Mouse (Mus musculus): ENCODE measurements around the gene Max. TPM values are rescaled to one million over a fixed set of nuclear protein-coding genes. Genes with fewer than 3 reads are reported as not detected.

Gene Max
- 16.5 and 17.3 TPM in 2 replicates for polyA plus RNA-seq (2015; fragmentation: Nextera tagmentation; extraction: Ambion mirVana)

GRCm38 (mm10) chr12:76961932-76962891 lies at the start of gene Max:
Gene Max (minus strand): TSS chr12:76962201.
- WGBS = under 1% methylated on average over 66 of the region's 73 CpGs
- ATAC-seq (ENCODE audit: insufficient number of reproducible peaks, low FRiP score, low TSS enrichment, low read depth) = peak; percentile 100

GRCm38 (mm10) chr12:77011092-77011720 lies 49.2 kb upstream of the Max start:
- ATAC-seq (ENCODE audit: insufficient number of reproducible peaks, low FRiP score, low TSS enrichment, low read depth) = no peak
- H3K9me3 ChIP-seq (replicated peaks) = no peaks in the 10 kb centered on the region
- no peaks in the 10 kb centered on the region for H3K36me3 ChIP-seq
- H3K9ac ChIP-seq = no peak overlapping the region
- H3K4me1 ChIP-seq = no peaks in the 10 kb centered on the region
- H3K27me3 ChIP-seq = no peaks in the 10 kb centered on the region
- H3K4me2 ChIP-seq (replicated peaks) = no peak overlapping the region
- no peak overlapping the region for H3K4me3 ChIP-seq (replicated peaks)
- WGBS = 56% methylated on average over 6 of the region's 6 CpGs
- no peak overlapping the region for H3K27ac ChIP-seq (replicated peaks)

More at GRCm38 (mm10) chr12:76961932-76962891, at the start of gene Max:
- no peaks in the 10 kb centered on the region for H3K27me3 ChIP-seq
- H3K4me3 ChIP-seq (replicated peaks) = peak within 1 kb of the TSS; percentile 95
- H3K9me3 ChIP-seq (replicated peaks) = no peaks in the 10 kb centered on the region
- H3K27ac ChIP-seq (replicated peaks) = peak within 1 kb of the TSS; percentile 77
- peaks cover 4% of the 10 kb centered on the region; the same call in 1 of the 2 replicates for H3K36me3 ChIP-seq
- peak within 1 kb of the TSS; percentile 85 for H3K9ac ChIP-seq
- peak within 1 kb of the TSS; percentile 82 for H3K4me2 ChIP-seq (replicated peaks)
- H3K4me1 ChIP-seq = peaks cover 12% of the 10 kb centered on the region; the same call in 1 of the 2 replicates

- Histone ChIP-seq H3K36me3 (no peaks in the 10 kb centered on the region), H3K27me3 (no peaks in the 10 kb centered on the region), H3K4me1 (no peaks in the 10 kb centered on the region), H3K9ac (no peak overlapping the region), H3K9me3 (replicated peaks) (no peaks in the 10 kb centered on the region), H3K27ac (replicated peaks) (no peak overlapping the region), H3K4me2 (replicated peaks) (no peak overlapping the region), H3K4me3 (replicated peaks) (no peak overlapping the region)
- no peak for ATAC-seq (ENCODE audit: insufficient number of reproducible peaks, low FRiP score, low TSS enrichment, low read depth)
- WGBS = 59% methylated on average over 20 of the region's 20 CpGs
Observed at GRCm38 (mm10) chr12:77009202-77010030, 47.4 kb upstream of the Max start.

GRCm38 (mm10) chr12:77004893-77005292 lies 42.9 kb upstream of the Max start:
- Histone ChIP-seq H3K4me2 (replicated peaks) (no peak overlapping the region), H3K9ac (no peak overlapping the region), H3K4me1 (peaks cover 11% of the 10 kb centered on the region; the same call in 1 of the 2 replicates), H3K36me3 (no peaks in the 10 kb centered on the region), H3K27ac (replicated peaks) (no peak overlapping the region), H3K4me3 (replicated peaks) (no peak overlapping the region), H3K9me3 (replicated peaks) (no peaks in the 10 kb centered on the region), H3K27me3 (no peaks in the 10 kb centered on the region)
- ATAC-seq (ENCODE audit: insufficient number of reproducible peaks, low FRiP score, low TSS enrichment, low read depth) = no peak
- 50% methylated on average over 10 of the region's 10 CpGs for WGBS

GRCm38 (mm10) chr12:77002551-77003228 lies 40.7 kb upstream of the Max start:
- WGBS = 87% methylated on average over 8 of the region's 8 CpGs
- Histone ChIP-seq H3K27me3 (no peaks in the 10 kb centered on the region), H3K4me2 (replicated peaks) (no peak overlapping the region), H3K4me3 (replicated peaks) (no peak overlapping the region), H3K9me3 (replicated peaks) (no peaks in the 10 kb centered on the region), H3K4me1 (peaks cover 11% of the 10 kb centered on the region; the same call in 1 of the 2 replicates), H3K27ac (replicated peaks) (no peak overlapping the region), H3K36me3 (no peaks in the 10 kb centered on the region), H3K9ac (no peak overlapping the region)
- ATAC-seq (ENCODE audit: insufficient number of reproducible peaks, low FRiP score, low TSS enrichment, low read depth) = no peak

- no peak overlapping the region for H3K9ac ChIP-seq
- no peaks in the 10 kb centered on the region for H3K36me3 ChIP-seq
- no peak overlapping the region for H3K27ac ChIP-seq (replicated peaks)
- H3K27me3 ChIP-seq = no peaks in the 10 kb centered on the region
- ATAC-seq (ENCODE audit: insufficient number of reproducible peaks, low FRiP score, low TSS enrichment, low read depth) = no peak
- no peak overlapping the region for H3K4me3 ChIP-seq (replicated peaks)
- no peak overlapping the region for H3K4me2 ChIP-seq (replicated peaks)
- no peaks in the 10 kb centered on the region for H3K9me3 ChIP-seq (replicated peaks)
- 59% methylated on average over 1 of the region's 1 CpGs for WGBS
- H3K4me1 ChIP-seq = peaks cover 11% of the 10 kb centered on the region; the same call in 1 of the 2 replicates
Observed at GRCm38 (mm10) chr12:77001312-77001711, 39.3 kb upstream of the Max start.

GRCm38 (mm10) chr12:77000705-77001284 lies 38.8 kb upstream of the Max start:
- Histone ChIP-seq H3K9ac (no peak overlapping the region), H3K27me3 (no peaks in the 10 kb centered on the region), H3K4me1 (peaks cover 11% of the 10 kb centered on the region; the same call in 1 of the 2 replicates), H3K36me3 (no peaks in the 10 kb centered on the region), H3K4me2 (replicated peaks) (no peak overlapping the region), H3K4me3 (replicated peaks) (no peak overlapping the region), H3K27ac (replicated peaks) (no peak overlapping the region), H3K9me3 (replicated peaks) (no peaks in the 10 kb centered on the region)
- ATAC-seq (ENCODE audit: insufficient number of reproducible peaks, low FRiP score, low TSS enrichment, low read depth) = peak; percentile 51; the same call in 1 of the 2 replicates
- 5% methylated on average over 6 of the region's 6 CpGs for WGBS

GRCm38 (mm10) chr12:77000096-77000704 lies 38.2 kb upstream of the Max start:
- WGBS = 12% methylated on average over 4 of the region's 4 CpGs
- Histone ChIP-seq H3K4me3 (replicated peaks) (no peak overlapping the region), H3K4me2 (replicated peaks) (no peak overlapping the region), H3K9ac (no peak overlapping the region), H3K27me3 (no peaks in the 10 kb centered on the region), H3K9me3 (replicated peaks) (no peaks in the 10 kb centered on the region), H3K27ac (replicated peaks) (no peak overlapping the region), H3K4me1 (peaks cover 11% of the 10 kb centered on the region; the same call in 1 of the 2 replicates), H3K36me3 (no peaks in the 10 kb centered on the region)
- peak; percentile 75 for ATAC-seq (ENCODE audit: insufficient number of reproducible peaks, low FRiP score, low TSS enrichment, low read depth)

- Histone ChIP-seq H3K9me3 (replicated peaks) (no peaks in the 10 kb centered on the region), H3K27ac (replicated peaks) (no peak overlapping the region), H3K27me3 (no peaks in the 10 kb centered on the region), H3K4me3 (replicated peaks) (no peak overlapping the region), H3K4me1 (no peaks in the 10 kb centered on the region), H3K9ac (no peak overlapping the region), H3K4me2 (replicated peaks) (no peak overlapping the region), H3K36me3 (no peaks in the 10 kb centered on the region)
- no peak for ATAC-seq (ENCODE audit: insufficient number of reproducible peaks, low FRiP score, low TSS enrichment, low read depth)
- WGBS = 87% methylated on average over 5 of the region's 5 CpGs
Observed at GRCm38 (mm10) chr12:76994766-76995165, 32.8 kb upstream of the Max start.

Measured in embryonic facial prominence, embryonic 15.5 days (tissue).